Mouse (Mus musculus) heart, embryonic 12.5 days (tissue): ENCODE measurements around the gene Txndc11. TPM values are rescaled to one million over a fixed set of nuclear protein-coding genes. Genes with fewer than 3 reads are reported as not detected.

Experiments
- ATAC-seq: fragments of 200-750 bp; cut with Nextera tagmentation; 2 replicates; pipeline ENCODE4 v1.8.0; 2017; ENCODE audit warnings: moderate TSS enrichment, moderate library complexity; ENCODE audit not compliant: insufficient number of reproducible peaks, low FRiP score
- H3K27ac ChIP-seq: fragments of 300-500 bp; sonication (generic); 2 replicates; pipeline ENCODE4 v1.5.1; 2016; ENCODE audit warnings: mild to moderate bottlenecking, moderate library complexity; ENCODE audit not compliant: poor library complexity, severe bottlenecking
- H3K27me3 ChIP-seq: fragments of 300-500 bp; sonication (generic); replicated peaks from 2 replicates; pipeline ENCODE4 v1.6.1; 2016; ENCODE audit warnings: mild to moderate bottlenecking, moderate library complexity
- H3K36me3 ChIP-seq: fragments of 300-500 bp; sonication (generic); 2 replicates; pipeline ENCODE4 v1.6.1; 2016; ENCODE audit warnings: mild to moderate bottlenecking, moderate library complexity
- H3K4me1 ChIP-seq: fragments of 300-500 bp; sonication (generic); replicated peaks from 2 replicates; pipeline ENCODE4 v1.6.1; 2016; ENCODE audit warnings: mild to moderate bottlenecking
- H3K4me2 ChIP-seq: fragments of 300-500 bp; sonication (generic); 2 replicates; pipeline ENCODE4 v1.6.1; 2016; ENCODE audit warnings: mild to moderate bottlenecking, moderate library complexity
- H3K4me3 ChIP-seq: fragments of 300-500 bp; sonication (generic); 2 replicates; pipeline ENCODE4 v1.5.1; 2016; ENCODE audit warnings: mild to moderate bottlenecking
- H3K9ac ChIP-seq: fragments of 300-500 bp; sonication (generic); 2 replicates; pipeline ENCODE4 v1.6.1; 2016; ENCODE audit warnings: mild to moderate bottlenecking, moderate library complexity
- H3K9me3 ChIP-seq: fragments of 300-500 bp; sonication (generic); replicated peaks from 2 replicates; pipeline ENCODE4 v1.6.1; 2016; ENCODE audit warnings: mild to moderate bottlenecking, moderate library complexity
- WGBS: fragments of 180-500 bp; shearing (Covaris S2); methylation state at CpG from one replicate; pipeline ENCODE4 v1.1.7; 2016; 5-methylcytosine and 5-hydroxymethylcytosine counted together
- polyA plus RNA-seq: library from polyadenylated mRNA; unstranded; fragments of >200 nt; fragmentation: Nextera tagmentation; extraction: Ambion mirVana; gene quantifications from 2 replicates; pipeline ENCODE4 v1.2.1, GENCODE M21; 2016

The Txndc11 gene
- polyA plus RNA-seq, 1 experiment from 2014 or later: 37.2 TPM

GRCm38 (mm10) chr16:11073060-11073459, 61.4 kb downstream of the Txndc11 start:
- Histone ChIP-seq H3K4me1 (peaks cover 54% of the 10 kb centered on the region), H3K27ac (no peak overlapping the region), H3K27me3 (no peaks in the 10 kb centered on the region), H3K9ac (no peak overlapping the region), H3K4me2 (no peak overlapping the region), H3K36me3 (peaks cover 70% of the 10 kb centered on the region), H3K9me3 (no peaks in the 10 kb centered on the region), H3K4me3 (no peak overlapping the region)
- ATAC-seq: no peak
- WGBS: 79% methylated on average over 6 of the region's 6 CpGs

- Histone ChIP-seq H3K4me2 (no peak overlapping the region), H3K9ac (no peak overlapping the region), H3K9me3 (no peaks in the 10 kb centered on the region), H3K27me3 (no peaks in the 10 kb centered on the region), H3K4me3 (no peak overlapping the region), H3K4me1 (peaks cover 55% of the 10 kb centered on the region), H3K27ac (no peak overlapping the region), H3K36me3 (peaks cover 64% of the 10 kb centered on the region)
- no peak for ATAC-seq
- 75% methylated on average over 8 of the region's 8 CpGs for WGBS
These were observed 62.0 kb downstream of the Txndc11 start for GRCm38 (mm10) chr16:11072454-11072853.

- H3K4me1 ChIP-seq: peaks cover 55% of the 10 kb centered on the region
- WGBS: 87% methylated on average over 4 of the region's 4 CpGs
- no peaks in the 10 kb centered on the region for H3K9me3 ChIP-seq
- no peak overlapping the region for H3K27ac ChIP-seq
- H3K9ac ChIP-seq: no peak overlapping the region
- no peak for ATAC-seq
- H3K4me2 ChIP-seq: no peak overlapping the region
- peaks cover 61% of the 10 kb centered on the region for H3K36me3 ChIP-seq
- no peak overlapping the region for H3K4me3 ChIP-seq
- no peaks in the 10 kb centered on the region for H3K27me3 ChIP-seq
These were observed 62.6 kb downstream of the Txndc11 start for GRCm38 (mm10) chr16:11071887-11072286.

DNA sequence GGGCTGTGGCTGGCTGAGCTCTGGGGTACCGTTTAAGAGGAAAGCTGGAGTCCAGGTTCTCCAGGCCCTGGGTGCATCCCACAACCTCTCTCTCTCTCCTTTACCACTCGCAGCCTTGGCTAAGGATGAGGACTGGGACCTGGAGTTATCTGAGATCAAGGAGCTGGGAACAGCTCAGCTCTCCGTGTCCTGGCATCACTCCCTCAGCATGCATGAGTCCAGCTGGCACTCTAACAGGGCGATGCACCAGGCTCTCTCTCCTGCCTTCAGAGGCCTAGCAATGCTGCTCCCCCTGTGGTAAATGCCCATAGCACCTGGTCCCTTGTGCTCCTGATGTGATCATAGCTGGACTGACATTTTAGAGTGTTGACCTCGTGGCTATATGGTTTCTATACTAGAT, 63.3 kb downstream of the Txndc11 start:
- H3K9ac ChIP-seq: no peak overlapping the region
- H3K4me1 ChIP-seq: peaks cover 55% of the 10 kb centered on the region
- H3K27me3 ChIP-seq: no peaks in the 10 kb centered on the region
- H3K4me3 ChIP-seq: no peak overlapping the region
- peaks cover 53% of the 10 kb centered on the region for H3K36me3 ChIP-seq
- WGBS: 82% methylated on average over 5 of the region's 5 CpGs
- H3K9me3 ChIP-seq: no peaks in the 10 kb centered on the region
- ATAC-seq: no peak
- H3K27ac ChIP-seq: no peak overlapping the region
- no peak overlapping the region for H3K4me2 ChIP-seq

DNA sequence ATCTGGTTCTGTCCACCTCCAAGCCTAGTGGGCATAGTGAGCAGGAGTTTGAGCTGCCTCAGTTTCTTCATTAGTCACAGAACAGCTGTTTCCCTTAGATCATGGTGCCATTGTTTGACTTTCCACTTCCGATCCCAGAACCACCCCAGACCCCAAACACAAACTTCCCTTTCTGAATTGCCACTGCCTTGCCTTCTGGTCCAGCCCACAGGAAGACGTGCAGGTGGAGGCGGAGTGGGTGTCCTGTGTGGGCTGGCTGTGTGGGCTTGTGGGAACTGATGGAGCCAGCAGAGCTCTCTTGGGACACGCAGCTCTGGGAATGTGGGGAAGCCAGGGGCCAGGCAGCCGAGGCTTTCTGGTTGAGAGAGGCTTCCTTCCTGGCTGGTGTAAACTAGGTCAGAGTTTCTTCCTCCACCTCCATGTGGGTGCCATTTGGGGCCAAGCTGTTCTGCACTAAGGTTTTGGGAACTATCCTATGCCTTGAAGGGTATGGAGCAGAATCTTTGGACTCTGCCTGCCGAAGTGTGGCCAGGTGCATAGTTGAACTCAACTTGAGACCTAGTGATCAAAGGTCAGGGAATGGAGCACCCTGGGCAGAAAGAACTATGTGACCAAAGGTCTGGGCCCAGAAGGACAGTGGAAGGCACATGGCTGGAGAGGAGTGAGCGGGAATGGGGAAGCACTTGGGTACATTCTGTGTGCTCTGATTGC, 64.6 kb downstream of the Txndc11 start:
- no peak overlapping the region for H3K4me3 ChIP-seq

GRCm38 (mm10) chr16:11069271-11069670, 65.2 kb downstream of the Txndc11 start:
- no peak for ATAC-seq
- Histone ChIP-seq H3K4me2 (peak overlapping the region; percentile 75), H3K9me3 (no peaks in the 10 kb centered on the region), H3K4me1 (peaks cover 72% of the 10 kb centered on the region), H3K4me3 (peak overlapping the region; percentile 6), H3K9ac (no peak overlapping the region), H3K27me3 (no peaks in the 10 kb centered on the region), H3K36me3 (peaks cover 34% of the 10 kb centered on the region), H3K27ac (peak overlapping the region; percentile 59)
- WGBS: 55% methylated on average over 6 of the region's 6 CpGs

More for the DNA sequence above, 64.6 kb downstream of the Txndc11 start:
- Histone ChIP-seq H3K9ac (no peak overlapping the region), H3K27me3 (no peaks in the 10 kb centered on the region), H3K36me3 (peaks cover 40% of the 10 kb centered on the region), H3K4me1 (peaks cover 66% of the 10 kb centered on the region), H3K27ac (peak overlapping the region; percentile 59), H3K4me2 (peak overlapping the region; percentile 75), H3K9me3 (no peaks in the 10 kb centered on the region)
- 73% methylated on average over 7 of the region's 7 CpGs for WGBS
- no peak for ATAC-seq

GRCm38 (mm10) chr16:11068666-11069065, 65.8 kb downstream of the Txndc11 start:
- Histone ChIP-seq H3K9ac (no peak overlapping the region), H3K4me2 (peak overlapping the region; percentile 75), H3K4me1 (peaks cover 78% of the 10 kb centered on the region), H3K36me3 (peaks cover 28% of the 10 kb centered on the region), H3K9me3 (no peaks in the 10 kb centered on the region), H3K27me3 (no peaks in the 10 kb centered on the region), H3K4me3 (no peak overlapping the region), H3K27ac (no peak overlapping the region; the same call in 1 of the 2 replicates)
- WGBS: 89% methylated on average over 3 of the region's 3 CpGs
- no peak for ATAC-seq

GRCm38 (mm10) chr16:11066833-11067191, 67.6 kb downstream of the Txndc11 start:
- Histone ChIP-seq H3K27me3 (no peaks in the 10 kb centered on the region), H3K4me1 (peaks cover 79% of the 10 kb centered on the region), H3K9ac (peak overlapping the region; percentile 87), H3K36me3 (peaks cover 10% of the 10 kb centered on the region; the same call in 1 of the 2 replicates), H3K27ac (peak overlapping the region; percentile 89), H3K4me2 (peak overlapping the region; percentile 75), H3K9me3 (no peaks in the 10 kb centered on the region), H3K4me3 (peak overlapping the region; percentile 69)
- under 1% methylated on average over 22 of the region's 22 CpGs for WGBS
- no peak for ATAC-seq

DNA sequence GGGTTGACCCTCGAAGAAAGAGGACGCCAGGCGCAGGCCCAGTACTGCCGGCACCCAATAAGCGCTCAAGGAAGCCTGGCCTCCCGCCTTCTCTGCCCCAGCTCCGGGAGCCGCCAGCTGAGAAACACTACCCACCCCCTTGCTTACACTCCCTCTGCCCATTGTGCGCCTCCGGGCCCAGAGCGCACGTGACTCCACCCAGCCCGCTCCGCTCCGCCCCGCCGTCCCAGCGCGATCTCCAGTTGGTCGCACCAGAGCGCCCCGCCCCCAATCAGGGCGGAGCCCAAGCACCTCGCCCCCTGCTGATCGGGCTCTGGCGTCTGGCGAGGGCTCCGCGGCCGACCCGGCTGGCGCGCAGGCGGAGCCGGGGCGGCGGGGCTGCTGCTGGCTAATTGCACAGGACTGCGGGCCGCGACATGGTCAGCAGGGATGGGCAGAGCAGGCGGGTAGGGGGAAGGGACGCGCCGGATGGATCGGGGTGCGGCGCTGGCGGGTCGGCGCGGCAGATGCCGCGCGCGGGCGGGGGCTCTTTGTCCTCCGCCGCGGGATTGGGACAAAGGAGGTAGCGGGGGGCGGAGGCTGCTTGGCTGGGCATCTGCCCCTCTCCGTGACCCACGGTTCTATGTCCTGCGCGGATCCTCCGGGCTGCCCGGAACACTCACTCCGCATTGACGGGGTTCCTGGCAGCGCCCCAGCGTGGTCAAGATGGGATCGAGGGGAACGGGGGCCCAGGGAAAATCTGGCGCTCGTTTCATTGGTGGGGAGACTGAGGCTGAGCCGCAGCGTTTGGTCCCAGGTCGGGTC, 68.2 kb downstream of the Txndc11 start, which contains the start of gene Litaf:
Gene Litaf, minus strand, starts transcription at position 129 of the 804 bp plus-strand sequence.
- WGBS: under 1% methylated on average over 77 of the region's 78 CpGs
- no peaks in the 10 kb centered on the region for H3K27me3 ChIP-seq
- peak within 1 kb of the TSS; percentile 89 for H3K27ac ChIP-seq
- H3K4me2 ChIP-seq: peak within 1 kb of the TSS; percentile 75
- H3K4me3 ChIP-seq: peak within 1 kb of the TSS; percentile 69
- peaks cover 4% of the 10 kb centered on the region; the same call in 1 of the 2 replicates for H3K36me3 ChIP-seq
- H3K9ac ChIP-seq: peak within 1 kb of the TSS; percentile 87
- H3K4me1 ChIP-seq: peaks cover 76% of the 10 kb centered on the region
- H3K9me3 ChIP-seq: no peaks in the 10 kb centered on the region
- peak; percentile 94 for ATAC-seq

DNA sequence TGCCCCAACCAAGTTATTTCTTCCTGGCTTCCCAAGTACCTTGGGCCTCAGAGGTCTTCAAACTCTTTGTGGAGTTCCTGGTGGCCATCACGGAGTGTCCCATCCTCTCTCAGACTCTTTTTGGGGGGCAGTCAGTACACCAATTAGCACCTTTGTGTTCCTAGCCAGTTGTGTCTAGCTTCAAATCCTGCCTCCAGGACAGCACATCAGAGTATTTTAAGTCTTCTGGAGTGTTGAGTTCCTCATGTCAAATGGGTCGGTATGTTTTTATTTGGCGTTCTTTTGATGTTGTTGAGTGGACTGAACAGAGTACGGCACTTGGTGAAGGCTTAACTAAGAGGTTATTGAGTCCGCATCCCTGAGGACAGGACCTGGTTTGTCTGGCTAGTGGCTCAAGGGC, 69.0 kb downstream of the Txndc11 start:
- H3K27me3 ChIP-seq: no peaks in the 10 kb centered on the region
- peak overlapping the region; percentile 69 for H3K4me3 ChIP-seq
- no peak for ATAC-seq
- H3K4me1 ChIP-seq: peaks cover 71% of the 10 kb centered on the region
- no peaks in the 10 kb centered on the region for H3K9me3 ChIP-seq
- H3K27ac ChIP-seq: peak overlapping the region; percentile 39
- H3K4me2 ChIP-seq: peak overlapping the region; percentile 75
- WGBS: 56% methylated on average over 5 of the region's 5 CpGs
- peak overlapping the region; percentile 16 for H3K9ac ChIP-seq
- H3K36me3 ChIP-seq: no peaks in the 10 kb centered on the region

- Histone ChIP-seq H3K4me1 (peaks cover 64% of the 10 kb centered on the region), H3K4me2 (peak overlapping the region; percentile 75; the same call in 1 of the 2 replicates), H3K27me3 (no peaks in the 10 kb centered on the region), H3K9me3 (no peaks in the 10 kb centered on the region), H3K27ac (0 out of 2 replicates have a peak overlapping the region, but pooled peaks have one; percentile 18), H3K9ac (no peak overlapping the region), H3K36me3 (no peaks in the 10 kb centered on the region), H3K4me3 (no peak overlapping the region)
- 85% methylated on average over 6 of the region's 6 CpGs for WGBS
- no peak for ATAC-seq
These were observed 69.7 kb downstream of the Txndc11 start for GRCm38 (mm10) chr16:11064742-11065141.
